Mouse (Mus musculus): ENCODE data around the gene Evi2. TPM values are rescaled to one million over a fixed set of nuclear protein-coding genes. Genes with fewer than 3 reads are reported as not detected.
A peak's percentile ranks its signal among the peaks of the same experiment; 100 is the strongest.

Gene Evi2
- total and polyA plus RNA-seq, 3 experiments, result 1.2 to 6.2 (median 2.8) TPM

DNA sequence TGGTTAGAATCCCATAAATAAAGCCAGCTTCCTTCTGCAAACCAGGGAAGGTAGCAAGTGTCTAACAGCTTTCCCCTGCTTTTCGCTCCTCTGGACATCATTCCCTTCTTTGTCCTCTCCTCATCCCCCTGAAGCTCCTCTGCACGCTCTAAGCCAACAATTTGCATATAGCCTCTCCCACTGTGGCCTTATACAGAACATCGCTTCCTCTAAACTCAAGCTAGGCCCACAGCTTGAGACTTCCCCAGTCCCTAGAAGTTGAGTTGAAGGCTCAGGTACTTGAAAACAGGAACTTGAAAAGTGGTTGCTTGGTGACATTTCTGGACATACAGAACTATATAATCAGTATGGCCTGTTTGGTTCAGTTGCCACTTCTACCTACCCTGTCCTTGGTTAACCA lies 43.4 kb upstream of the Evi2 start:
- in situ Hi-C loops (cut with MboI; ENCODE audit: low pct_ligation_motif_present, low pct_unique_long_range_greater_than_20kb, low sequenced_read_pairs) (no loop called here), dilution Hi-C loops (cut with MboI; ENCODE audit: extremely low pct_ligation_motif_present, extremely low pct_unique_long_range_greater_than_20kb, low sequenced_read_pairs) (no loop called here)
- peak overlapping the region; percentile 30; the same call in 1 of the 2 replicates for H3K27ac ChIP-seq (ENCODE audit: insufficient read depth, low read depth)
- no peaks in the 10 kb centered on the region; the same call in 1 of the 2 replicates for H3K79me2 ChIP-seq (replicated peaks; ENCODE audit: control insufficient read depth, extremely low read depth, insufficient read depth, poor library complexity, severe bottlenecking)
- H3K4me3 ChIP-seq (replicated peaks in 1 of 3; ENCODE audit: low read depth in 2 of 3, low read length in 2 of 3, poor library complexity in 1 of 3), result no peak overlapping the region
- no peak overlapping the region for H3K9ac ChIP-seq (ENCODE audit: insufficient read depth, low read depth)
- peak overlapping the region; percentile 18; the same call in 1 of the 2 replicates for H3K4me2 ChIP-seq (ENCODE audit: insufficient read depth, low read depth, poor library complexity, severe bottlenecking)
- peak; percentile 85 for DNase-seq (ENCODE audit: extremely low read depth)
- H3K4me1 ChIP-seq (ENCODE audit: control insufficient read depth in 1 of 2, insufficient read depth in 2 of 2), result peaks cover 16 to 75% of the 10 kb centered on the region in 2 experiments
- TF ChIP-seq POLR2A (IDR thresholded peaks at IDR 0.05; ENCODE audit: low read depth, low read length), result no peak
- peak; percentile 20; the same call in 1 of the 2 replicates for TF ChIP-seq ETS1 (conservative IDR thresholded peaks at IDR 0.05; ENCODE audit: low read depth, low read length)
- no peak for TF ChIP-seq E2F4 (IDR thresholded peaks at IDR 0.05; ENCODE audit: insufficient replicate concordance, low read depth, low read length)
- peak; percentile 30; the same call in 1 of the 2 replicates for TF ChIP-seq IRF4 (IDR thresholded peaks at IDR 0.05; ENCODE audit: low read depth, low read length)
- TF ChIP-seq ELF1 (IDR thresholded peaks at IDR 0.05; ENCODE audit: low read depth, low read length), result peak; percentile 51; the same call in 1 of the 2 replicates
- TF ChIP-seq EP300 (IDR thresholded peaks at IDR 0.05; ENCODE audit: low read length), result peak; percentile 36; the same call in 1 of the 2 replicates
- TF ChIP-seq BHLHE40 (IDR thresholded peaks at IDR 0.05; ENCODE audit: low read depth, low read length), result peak; percentile 60
- no peak for TF ChIP-seq RCOR1 (conservative IDR thresholded peaks at IDR 0.05; ENCODE audit: low read depth, low read length)
- no peaks in the 10 kb centered on the region for H3K27me3 ChIP-seq (replicated peaks)
- no peaks in the 10 kb centered on the region for H3K9me3 ChIP-seq (replicated peaks; ENCODE audit: low read length)
- peaks cover 26 to 66% of the 10 kb centered on the region in 2 experiments for H3K36me3 ChIP-seq (replicated peaks in 1 of 2; ENCODE audit: control insufficient read depth in 1 of 2, insufficient read depth in 1 of 2, low read length in 1 of 2)

DNA sequence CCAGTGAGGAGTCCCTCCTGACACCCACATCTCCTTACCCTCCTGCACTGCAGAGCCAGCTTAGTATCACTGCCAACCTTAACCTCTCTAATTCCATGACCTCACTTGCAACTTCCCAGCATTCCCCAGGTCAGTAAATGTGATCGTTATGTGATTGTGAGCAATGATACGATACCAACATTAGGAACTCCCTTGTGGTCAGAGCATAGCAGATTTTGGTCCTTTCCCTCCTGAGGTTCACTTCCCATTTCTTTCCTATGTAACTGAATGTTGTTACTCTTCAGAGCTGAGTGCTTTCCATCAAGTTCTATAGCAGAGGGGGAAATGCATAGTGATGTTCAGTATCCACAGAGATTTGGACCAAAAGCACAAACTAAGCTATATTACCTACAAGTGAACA lies 39.9 kb upstream of the Evi2 start:
- Histone ChIP-seq H3K79me2 (replicated peaks; ENCODE audit: control insufficient read depth, extremely low read depth, insufficient read depth, poor library complexity, severe bottlenecking) (no peaks in the 10 kb centered on the region; the same call in 1 of the 2 replicates), H3K27ac (ENCODE audit: insufficient read depth, low read depth) (no peak overlapping the region), H3K9me3 (replicated peaks; ENCODE audit: low read length) (peaks cover 3% of the 10 kb centered on the region), H3K27me3 (replicated peaks) (no peaks in the 10 kb centered on the region), H3K9ac (ENCODE audit: insufficient read depth, low read depth) (no peak overlapping the region), H3K4me3 (replicated peaks in 1 of 3; ENCODE audit: low read depth in 2 of 3, low read length in 2 of 3, poor library complexity in 1 of 3) (no peak overlapping the region), H3K36me3 (replicated peaks in 1 of 2; ENCODE audit: control insufficient read depth in 1 of 2, insufficient read depth in 1 of 2, low read length in 1 of 2) (peaks cover 36 to 73% of the 10 kb centered on the region in 2 experiments), H3K4me2 (ENCODE audit: insufficient read depth, low read depth, poor library complexity, severe bottlenecking) (no peak overlapping the region), H3K4me1 (ENCODE audit: control insufficient read depth in 1 of 2, insufficient read depth in 2 of 2) (peaks cover 12 to 52% of the 10 kb centered on the region in 2 experiments)
- TF ChIP-seq GABPA (IDR thresholded peaks at IDR 0.05; ENCODE audit: insufficient replicate concordance, low read depth, low read length) (no peak), POLR2AphosphoS2 (IDR thresholded peaks at IDR 0.05; ENCODE audit: low read depth, low read length) (no peak), ZMIZ1 (IDR thresholded peaks at IDR 0.05; ENCODE audit: low read depth, low read length) (no peak), CHD2 (IDR thresholded peaks at IDR 0.05; ENCODE audit: low read length) (no peak), MAZ (IDR thresholded peaks at IDR 0.05; ENCODE audit: low read depth, low read length) (no peak), RAD21 (IDR thresholded peaks at IDR 0.05; ENCODE audit: low read depth, low read length) (no peak), NRF1 (IDR thresholded peaks at IDR 0.05; ENCODE audit: low read depth, low read length) (no peak), TCF12 (IDR thresholded peaks at IDR 0.05; ENCODE audit: low read depth, low read length) (no peak), ZKSCAN1 (IDR thresholded peaks at IDR 0.05; ENCODE audit: borderline replicate concordance, low read depth, low read length) (no peak), MYC (IDR thresholded peaks at IDR 0.05; ENCODE audit: low read depth, low read length) (no peak), SIN3A (IDR thresholded peaks at IDR 0.05; ENCODE audit: low read length) (no peak), MAX (IDR thresholded peaks at IDR 0.05; ENCODE audit: low read length) (no peak), MAFK (IDR thresholded peaks at IDR 0.05; ENCODE audit: insufficient replicate concordance, low read length) (no peak), JUND (conservative IDR thresholded peaks at IDR 0.05; ENCODE audit: low read depth, low read length) (no peak), HCFC1 (IDR thresholded peaks at IDR 0.05; ENCODE audit: low read depth, low read length) (no peak), MXI1 (IDR thresholded peaks at IDR 0.05; ENCODE audit: low read depth, low read length) (no peak)
- no peak for DNase-seq (ENCODE audit: extremely low read depth)
- dilution Hi-C loops (cut with MboI; ENCODE audit: extremely low pct_ligation_motif_present, extremely low pct_unique_long_range_greater_than_20kb, low sequenced_read_pairs), result no loop called here
- in situ Hi-C loops (cut with MboI; ENCODE audit: low pct_ligation_motif_present, low pct_unique_long_range_greater_than_20kb, low sequenced_read_pairs), result no loop called here

Data from CH12.LX (cell line).